Mouse (Mus musculus) ES-Bruce4 (cell line): ENCODE data around the gene E2f6. TPM values are rescaled to one million over a fixed set of nuclear protein-coding genes. Genes with fewer than 3 reads are reported as not detected.
A peak's percentile ranks its signal among the peaks of the same experiment; 100 is the strongest.

ENCODE experiments used
- H3K27ac ChIP-seq: 2 replicates; pipeline ENCODE4 v1.5.1; 2012; ENCODE audit warnings: low read length, inconsistent platforms; ENCODE audit not compliant: insufficient read depth
- H3K27me3 ChIP-seq: 2 replicates; pipeline ENCODE4 v1.6.1; 2012; ENCODE audit warnings: mild to moderate bottlenecking, low read length, inconsistent platforms; ENCODE audit not compliant: control insufficient read depth, poor library complexity, insufficient read depth, severe bottlenecking
- H3K36me3 ChIP-seq: 2 replicates; pipeline ENCODE4 v1.6.1; 2012; ENCODE audit warnings: inconsistent platforms, mild to moderate bottlenecking, low read length, moderate library complexity; ENCODE audit not compliant: control insufficient read depth, poor library complexity, insufficient read depth, severe bottlenecking
- H3K4me1 ChIP-seq: one replicate; pipeline ENCODE4 v1.8.1; 2011; ENCODE audit warnings: low read length; ENCODE audit not compliant: control insufficient read depth, insufficient read depth
- H3K4me3 ChIP-seq: 2 replicates; pipeline ENCODE4 v1.5.1; 2011; ENCODE audit warnings: low read depth, mild to moderate bottlenecking, low read length
- H3K9ac ChIP-seq: 2 replicates; pipeline ENCODE4 v1.6.1; 2012; ENCODE audit warnings: low read depth, mild to moderate bottlenecking, inconsistent platforms; ENCODE audit not compliant: poor library complexity, severe bottlenecking
- H3K9me3 ChIP-seq: replicated peaks from 2 replicates; pipeline ENCODE4 v1.6.1; 2012; ENCODE audit warnings: mild to moderate bottlenecking, low read length, inconsistent platforms; ENCODE audit not compliant: control insufficient read depth, poor library complexity, insufficient read depth, severe bottlenecking
- CTCF ChIP-seq: IDR thresholded peaks from one replicate; pipeline ENCODE4 v1.8.1; 2011; ENCODE audit warnings: low read depth, low read length
- EP300 ChIP-seq: IDR thresholded peaks from 2 replicates; pipeline ENCODE4 v1.6.1; 2011; ENCODE audit warnings: low read depth, low read length; ENCODE audit not compliant: insufficient read depth
- POLR2A ChIP-seq: IDR thresholded peaks from one replicate; pipeline ENCODE4 v1.8.1; 2011; ENCODE audit warnings: low read length; ENCODE audit not compliant: insufficient read depth
- polyA plus RNA-seq: library from polyadenylated mRNA; stranded (reverse); fragments of >200 nt; gene quantifications from 2 replicates; pipeline ENCODE4 v1.2.4, GENCODE M21; 2011; ENCODE audit warnings: low read depth; ENCODE audit not compliant: missing spikeins, insufficient read depth, insufficient read length

The E2f6 gene
- 22.2 and 25.4 TPM in 2 replicates for polyA plus RNA-seq

DNA sequence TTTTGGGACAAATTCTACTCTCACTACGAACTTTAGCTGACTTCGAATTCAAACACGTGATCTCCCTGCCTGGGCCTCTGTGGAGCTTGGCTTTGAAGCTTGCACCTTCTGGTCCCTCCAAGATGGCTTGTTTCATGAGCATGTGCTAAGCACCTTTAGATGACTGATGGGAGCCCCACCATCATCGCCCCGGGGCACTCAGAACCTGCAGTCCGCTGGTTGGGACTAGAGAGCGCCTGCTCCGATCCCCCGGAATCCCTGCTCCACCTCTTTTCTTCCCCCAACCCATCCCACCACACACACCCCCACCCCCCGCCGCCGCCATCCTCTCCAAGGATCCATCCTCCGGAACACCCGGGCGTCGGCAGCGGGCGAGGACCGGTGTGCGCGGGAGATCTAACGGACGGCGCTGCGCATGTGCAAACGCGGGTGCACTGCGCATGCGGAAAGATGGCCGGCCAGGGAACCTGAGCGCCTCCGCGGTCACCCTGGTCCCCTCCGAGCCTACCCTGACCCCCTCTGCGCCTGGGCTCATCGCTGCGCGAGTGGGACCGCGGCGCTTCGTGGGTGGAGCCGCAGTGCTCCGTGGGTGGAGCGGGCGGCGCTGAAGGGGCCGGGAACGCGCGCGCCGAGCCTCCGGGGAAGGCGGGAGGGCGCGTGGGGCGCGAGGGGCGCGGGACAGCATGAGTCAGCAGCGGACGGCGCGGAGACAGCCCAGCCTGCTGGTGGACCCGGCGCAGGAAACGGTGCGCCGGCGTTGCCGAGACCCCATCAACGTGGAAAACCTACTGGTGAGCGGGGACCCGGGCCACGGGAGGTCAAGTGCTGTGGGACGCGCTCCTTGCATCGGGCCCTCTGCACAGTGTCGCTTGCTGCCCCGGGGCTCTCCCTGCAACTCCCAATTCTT is at the start of gene E2f6:
TSS of gene E2f6 (plus strand) at position 439 of the 907 bp plus-strand sequence.
- no peaks in the 10 kb centered on the region for H3K4me1 ChIP-seq
- no peaks in the 10 kb centered on the region; the same call in 1 of the 2 replicates for H3K9me3 ChIP-seq
- H3K27ac ChIP-seq, result no peak within 1 kb of the TSS
- no peaks in the 10 kb centered on the region for H3K36me3 ChIP-seq
- TF ChIP-seq CTCF (no peak), EP300 (no peak), POLR2A (no peak)
- H3K27me3 ChIP-seq, result peaks cover 3% of the 10 kb centered on the region; the same call in 1 of the 2 replicates
- peak within 1 kb of the TSS; percentile 76 for H3K4me3 ChIP-seq
- peak within 1 kb of the TSS; percentile 74 for H3K9ac ChIP-seq

DNA sequence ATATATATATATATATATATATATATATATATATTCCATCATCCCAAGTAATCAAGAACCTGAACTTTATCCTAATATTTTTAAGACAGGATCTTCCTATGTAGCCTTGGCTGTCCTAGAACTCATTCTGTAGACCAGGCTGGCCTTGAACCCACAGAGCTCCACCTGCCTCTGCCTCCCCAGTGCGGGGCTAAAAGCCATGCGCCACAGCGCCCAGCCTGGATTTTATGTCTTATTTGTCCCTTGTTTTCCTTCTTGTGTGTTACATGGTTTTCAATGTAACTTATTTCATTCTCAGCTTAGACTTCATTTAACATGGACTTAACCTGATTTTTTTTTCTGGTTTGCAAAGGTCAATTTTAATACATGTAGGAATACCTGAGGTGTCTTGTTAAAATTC is 49.3 kb upstream of the E2f6 start:
- H3K4me1 ChIP-seq, result peaks cover 3% of the 10 kb centered on the region
- H3K36me3 ChIP-seq, result no peaks in the 10 kb centered on the region
- no peak overlapping the region for H3K9ac ChIP-seq
- H3K27me3 ChIP-seq, result no peaks in the 10 kb centered on the region
- H3K27ac ChIP-seq, result no peak overlapping the region
- TF ChIP-seq CTCF (no peak), EP300 (no peak), POLR2A (no peak)
- no peak overlapping the region for H3K4me3 ChIP-seq
- no peaks in the 10 kb centered on the region for H3K9me3 ChIP-seq

DNA sequence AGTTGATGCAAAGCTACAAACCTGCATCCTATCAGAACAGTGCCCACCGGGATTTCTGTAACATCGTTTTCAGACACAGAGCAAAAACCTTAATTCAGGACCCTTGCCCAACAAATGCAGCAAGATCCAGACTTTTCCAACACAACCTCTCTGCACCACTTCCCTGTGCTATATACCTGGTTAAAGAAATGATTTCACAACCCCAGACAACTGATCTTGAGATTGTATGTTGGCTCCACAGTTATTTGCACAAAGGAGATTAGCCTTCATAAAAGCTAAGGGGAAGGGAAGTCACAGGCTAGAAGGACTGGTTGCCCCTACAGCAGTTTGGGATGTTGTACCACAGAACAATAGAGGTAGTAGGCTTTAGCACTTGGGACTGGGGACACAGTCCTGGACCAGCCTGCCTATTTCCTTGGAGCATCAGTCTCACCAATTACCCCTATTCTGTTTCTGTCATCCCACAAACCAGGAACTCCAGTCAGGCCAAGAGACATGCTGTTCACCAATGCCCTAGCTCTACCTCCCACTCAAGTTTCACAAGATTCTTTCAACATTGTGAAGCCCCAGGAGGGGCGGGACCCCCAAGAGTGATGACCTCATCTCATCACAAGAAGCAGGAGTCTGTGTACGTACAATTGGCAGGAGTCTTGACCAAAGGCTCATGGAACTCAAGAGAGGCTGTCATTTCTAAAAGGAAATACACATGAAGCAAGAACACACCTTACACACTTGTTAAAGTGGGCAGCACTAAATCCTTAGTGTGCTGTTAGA is 46.9 kb upstream of the E2f6 start:
- no peak for TF ChIP-seq EP300
- TF ChIP-seq POLR2A, result no peak
- TF ChIP-seq CTCF, result no peak
- no peak overlapping the region for H3K27ac ChIP-seq
- no peaks in the 10 kb centered on the region for H3K9me3 ChIP-seq
- H3K9ac ChIP-seq, result no peak overlapping the region
- peaks cover 3% of the 10 kb centered on the region for H3K4me1 ChIP-seq
- H3K36me3 ChIP-seq, result no peaks in the 10 kb centered on the region
- H3K4me3 ChIP-seq, result no peak overlapping the region
- H3K27me3 ChIP-seq, result no peaks in the 10 kb centered on the region

DNA sequence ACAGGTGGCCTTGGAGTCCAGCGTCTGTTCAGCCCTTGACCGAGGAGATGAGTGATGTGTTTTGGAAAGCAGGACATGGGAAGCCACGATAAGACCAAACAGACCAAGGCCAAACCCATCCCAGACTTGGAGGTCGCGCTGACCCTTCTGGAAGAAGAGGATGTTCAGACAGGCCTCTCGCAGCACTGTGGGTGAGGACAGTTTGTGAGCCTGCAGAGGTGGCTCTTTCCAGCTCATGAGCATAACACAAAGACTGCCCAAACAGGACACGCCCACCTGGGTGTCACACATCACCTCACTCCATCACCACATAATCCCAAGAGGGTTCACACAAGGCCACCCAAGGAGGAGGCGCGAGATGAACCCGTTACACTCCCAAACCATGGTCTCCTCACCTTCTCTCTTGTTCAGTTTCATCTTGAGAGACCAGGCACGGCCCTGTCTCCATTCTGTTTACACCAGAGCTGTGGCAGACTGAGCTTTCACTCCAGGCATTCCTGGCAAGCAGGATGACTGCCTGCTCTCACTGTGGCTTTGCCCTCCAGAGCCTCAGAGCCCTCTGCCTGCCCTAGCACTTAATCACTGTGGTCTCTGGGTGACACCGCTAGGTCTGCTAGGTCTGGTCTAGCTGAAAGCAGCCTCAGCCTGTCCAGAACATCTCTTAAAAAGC is 45.9 kb upstream of the E2f6 start:
- Histone ChIP-seq H3K27ac (no peak overlapping the region), H3K36me3 (no peaks in the 10 kb centered on the region), H3K4me3 (no peak overlapping the region), H3K9ac (no peak overlapping the region), H3K9me3 (no peaks in the 10 kb centered on the region), H3K27me3 (no peaks in the 10 kb centered on the region), H3K4me1 (peaks cover 3% of the 10 kb centered on the region)
- no peak for TF ChIP-seq EP300
- no peak for TF ChIP-seq CTCF

DNA sequence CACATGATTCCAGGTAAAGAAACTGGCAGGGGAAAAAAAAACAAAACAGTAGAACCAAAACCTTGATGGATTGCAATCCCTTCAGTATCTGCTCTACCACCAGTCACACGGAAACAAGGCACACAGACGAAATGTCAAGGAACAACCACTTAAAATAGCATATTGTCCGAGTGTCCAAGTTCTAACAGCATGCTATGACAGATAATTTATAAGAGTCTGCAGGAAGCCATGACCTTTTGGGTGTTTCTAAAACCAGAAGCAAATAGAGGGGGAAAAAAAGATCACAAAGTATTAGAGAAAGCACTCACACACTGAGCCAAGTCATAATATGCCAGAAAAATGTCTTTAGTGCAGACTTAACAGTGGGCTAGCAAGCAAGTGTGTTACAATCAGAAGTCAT is 42.5 kb upstream of the E2f6 start:
- no peak overlapping the region for H3K4me3 ChIP-seq
- H3K27ac ChIP-seq, result no peak overlapping the region
- no peaks in the 10 kb centered on the region for H3K4me1 ChIP-seq
- H3K36me3 ChIP-seq, result no peaks in the 10 kb centered on the region
- no peak overlapping the region for H3K9ac ChIP-seq
- H3K27me3 ChIP-seq, result no peaks in the 10 kb centered on the region
- TF ChIP-seq EP300 (no peak), CTCF (no peak), POLR2A (no peak)
- H3K9me3 ChIP-seq, result no peaks in the 10 kb centered on the region
